Mouse (Mus musculus): Measurements from ENCODE around the gene Gfm2. TPM values are rescaled to one million over a fixed set of nuclear protein-coding genes. Genes with fewer than 3 reads are reported as not detected.
"Not testable (repeated sequence)": the region's sequence is repeated elsewhere in the genome, so short reads cannot be mapped to it uniquely, and the experiment has no call there.

Gene Gfm2
- total RNA-seq, 1 experiment: 70.6 TPM

DNA sequence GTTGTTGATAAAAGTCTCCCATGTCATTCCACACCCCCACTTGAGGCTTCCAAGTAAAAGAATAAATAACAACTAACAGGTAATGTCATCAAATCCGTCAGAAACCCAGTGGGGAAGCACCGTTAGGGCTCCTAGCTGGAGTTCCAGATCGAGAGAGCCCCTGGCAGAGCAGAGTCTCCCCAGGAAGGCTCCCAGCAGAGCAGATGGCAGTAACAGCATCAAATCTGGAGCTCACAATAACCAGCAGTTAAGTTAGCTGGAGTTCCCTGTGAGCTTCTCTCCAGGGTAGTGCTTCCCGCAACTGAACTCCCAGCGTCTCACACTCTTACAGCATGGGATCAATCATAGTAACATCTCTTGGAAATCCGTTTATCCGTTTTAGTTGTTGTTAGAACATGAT is 32.7 kb upstream of the Gfm2 start:
- Histone ChIP-seq H3K9ac (ENCODE audit: insufficient read depth, low read depth, low read length, poor library complexity, severe bottlenecking) (peak overlapping the region; percentile 31), H3K4me1 (ENCODE audit: control insufficient read depth in 2 of 2, insufficient read depth in 2 of 2, low read length in 2 of 2, poor library complexity in 1 of 2) (peaks cover 0 to 3% of the 10 kb centered on the region in 2 experiments; a peak in 1 of 4 replicates), H3K9me3 (ENCODE audit: control insufficient read depth, insufficient read depth, low read depth, low read length) (no peaks in the 10 kb centered on the region), H3K4me3 (ENCODE audit: insufficient read depth in 1 of 2, low read depth in 1 of 2, low read length in 2 of 2, poor library complexity in 1 of 2, severe bottlenecking in 1 of 2) (no peak overlapping the region; a peak in 1 of 4 replicates), H3K27ac (ENCODE audit: insufficient read depth, low read depth, low read length, poor library complexity, severe bottlenecking) (0 out of 2 replicates have a peak overlapping the region, but pooled peaks have one; percentile 36), H3K36me3 (ENCODE audit: control insufficient read depth, insufficient read depth, low read length, poor library complexity, severe bottlenecking) (peaks cover 30% of the 10 kb centered on the region)
- no peak for TF ChIP-seq CHD2 (IDR thresholded peaks at IDR 0.05; ENCODE audit: low read depth, low read length)
- no peak for TF ChIP-seq ZC3H11A (IDR thresholded peaks at IDR 0.05; ENCODE audit: borderline replicate concordance, low read depth, low read length)
- TF ChIP-seq HCFC1 (IDR thresholded peaks at IDR 0.05; ENCODE audit: borderline replicate concordance, insufficient read depth, low read length): no peak
- TF ChIP-seq MAFK (IDR thresholded peaks at IDR 0.05; ENCODE audit: insufficient read depth, low read depth, low read length): no peak
- TF ChIP-seq ZNF384 (IDR thresholded peaks at IDR 0.05; ENCODE audit: low read depth, low read length): no peak
- no peak for DNase-seq (ENCODE audit: low read depth, low spot score)
- in situ Hi-C loops (cut with MboI; ENCODE audit: low sequenced_read_pairs in 2 of 2, unreplicated experiment in 2 of 2): no loop called here

DNA sequence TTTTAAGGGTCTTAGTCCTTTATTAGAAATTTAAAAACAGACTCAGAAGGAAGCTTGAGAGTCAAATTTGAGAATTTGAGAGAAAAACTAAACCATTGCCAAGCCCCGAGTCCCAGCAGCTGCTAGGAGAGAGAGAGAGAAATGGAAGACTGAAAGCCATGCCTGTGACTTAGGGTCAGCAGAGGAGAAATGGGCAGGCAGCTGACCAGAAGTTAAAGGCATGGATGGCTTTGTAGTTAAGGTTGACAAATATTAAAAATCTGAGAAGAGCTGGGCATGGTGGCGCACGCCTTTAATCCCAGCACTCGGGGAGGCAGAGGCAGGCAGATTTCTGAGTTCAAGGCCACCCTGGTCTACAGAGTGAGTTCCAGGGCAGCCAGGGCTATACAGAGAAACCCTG is 30.0 kb upstream of the Gfm2 start:
- H3K4me1 ChIP-seq (ENCODE audit: control insufficient read depth in 2 of 2, insufficient read depth in 2 of 2, low read length in 2 of 2, poor library complexity in 1 of 2); DNase-seq (ENCODE audit: low read depth, low spot score); H3K27ac ChIP-seq (ENCODE audit: insufficient read depth, low read depth, low read length, poor library complexity, severe bottlenecking); in situ Hi-C loops (cut with MboI; ENCODE audit: low sequenced_read_pairs in 2 of 2, unreplicated experiment in 2 of 2); H3K4me3 ChIP-seq (ENCODE audit: insufficient read depth in 1 of 2, low read depth in 1 of 2, low read length in 2 of 2, poor library complexity in 1 of 2, severe bottlenecking in 1 of 2); H3K9ac ChIP-seq (ENCODE audit: insufficient read depth, low read depth, low read length, poor library complexity, severe bottlenecking); H3K9me3 ChIP-seq (ENCODE audit: control insufficient read depth, insufficient read depth, low read depth, low read length): not testable (repeated sequence)
- H3K36me3 ChIP-seq (ENCODE audit: control insufficient read depth, insufficient read depth, low read length, poor library complexity, severe bottlenecking): peaks cover 34% of the 10 kb centered on the region

DNA sequence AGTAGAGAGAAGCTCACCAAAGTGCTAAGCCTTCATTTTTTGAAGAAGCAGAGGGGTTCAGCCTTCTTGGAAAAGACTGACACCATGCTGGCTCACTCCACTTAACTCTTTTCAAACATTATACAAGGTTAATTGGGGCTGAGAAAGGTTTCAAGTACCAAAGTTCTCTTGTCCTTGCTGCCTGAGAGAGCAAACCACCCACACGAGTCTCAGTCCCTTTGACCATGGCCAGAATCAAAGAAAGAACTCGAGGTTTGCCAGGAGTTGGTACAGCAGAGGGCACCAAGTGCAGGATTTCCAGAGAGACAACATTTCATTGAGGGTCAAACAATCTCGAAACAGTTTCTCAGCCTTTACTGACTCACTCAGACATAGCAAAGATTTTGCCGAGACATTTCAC is 28.7 kb upstream of the Gfm2 start:
- no peak for DNase-seq (ENCODE audit: low read depth, low spot score)
- TF ChIP-seq MAFK (IDR thresholded peaks at IDR 0.05; ENCODE audit: insufficient read depth, low read depth, low read length) (no peak), HCFC1 (IDR thresholded peaks at IDR 0.05; ENCODE audit: borderline replicate concordance, insufficient read depth, low read length) (no peak), ZC3H11A (IDR thresholded peaks at IDR 0.05; ENCODE audit: borderline replicate concordance, low read depth, low read length) (no peak), CHD2 (IDR thresholded peaks at IDR 0.05; ENCODE audit: low read depth, low read length) (no peak), ZNF384 (IDR thresholded peaks at IDR 0.05; ENCODE audit: low read depth, low read length) (no peak)
- Histone ChIP-seq H3K9ac (ENCODE audit: insufficient read depth, low read depth, low read length, poor library complexity, severe bottlenecking) (no peak overlapping the region), H3K36me3 (ENCODE audit: control insufficient read depth, insufficient read depth, low read length, poor library complexity, severe bottlenecking) (peaks cover 42% of the 10 kb centered on the region), H3K27ac (ENCODE audit: insufficient read depth, low read depth, low read length, poor library complexity, severe bottlenecking) (no peak overlapping the region), H3K4me3 (ENCODE audit: insufficient read depth in 1 of 2, low read depth in 1 of 2, low read length in 2 of 2, poor library complexity in 1 of 2, severe bottlenecking in 1 of 2) (no peak overlapping the region), H3K9me3 (ENCODE audit: control insufficient read depth, insufficient read depth, low read depth, low read length) (no peaks in the 10 kb centered on the region), H3K4me1 (ENCODE audit: control insufficient read depth in 2 of 2, insufficient read depth in 2 of 2, low read length in 2 of 2, poor library complexity in 1 of 2) (peaks cover 0 to 3% of the 10 kb centered on the region in 2 experiments; a peak in 1 of 4 replicates)
- in situ Hi-C loops (cut with MboI; ENCODE audit: low sequenced_read_pairs in 2 of 2, unreplicated experiment in 2 of 2): no loop called here

- in situ Hi-C loops (cut with MboI; ENCODE audit: low sequenced_read_pairs in 2 of 2, unreplicated experiment in 2 of 2): no loop called here
- TF ChIP-seq ZC3H11A (IDR thresholded peaks at IDR 0.05; ENCODE audit: borderline replicate concordance, low read depth, low read length) (no peak), CHD2 (IDR thresholded peaks at IDR 0.05; ENCODE audit: low read depth, low read length) (no peak), MAFK (IDR thresholded peaks at IDR 0.05; ENCODE audit: insufficient read depth, low read depth, low read length) (no peak), HCFC1 (IDR thresholded peaks at IDR 0.05; ENCODE audit: borderline replicate concordance, insufficient read depth, low read length) (no peak), ZNF384 (IDR thresholded peaks at IDR 0.05; ENCODE audit: low read depth, low read length) (no peak)
Observed at GRCm38 (mm10) chr13:97121341-97121740, 16.4 kb upstream of the Gfm2 start.

DNA sequence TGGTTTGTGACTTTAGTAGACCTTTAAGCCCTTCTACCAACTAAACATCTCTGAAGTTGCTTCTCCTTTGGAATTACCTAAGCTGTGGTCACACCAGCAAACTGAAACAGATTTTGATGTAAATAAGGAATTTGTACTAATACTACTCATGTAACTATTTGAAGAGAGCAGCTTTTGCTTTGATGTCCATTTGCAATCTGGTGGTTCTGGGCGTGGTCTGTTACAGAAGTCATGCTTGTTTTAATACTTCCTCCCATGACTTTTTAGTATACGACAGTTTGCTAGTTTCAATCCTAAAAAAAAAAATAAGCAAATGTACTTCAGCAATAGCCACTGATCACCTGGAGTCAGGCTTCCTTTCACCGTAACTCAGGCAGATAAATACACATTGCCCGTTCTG is 8.1 kb upstream of the Gfm2 start:
- H3K9me3 ChIP-seq (ENCODE audit: control insufficient read depth, insufficient read depth, low read depth, low read length); H3K27ac ChIP-seq (ENCODE audit: insufficient read depth, low read depth, low read length, poor library complexity, severe bottlenecking); in situ Hi-C loops (cut with MboI; ENCODE audit: low sequenced_read_pairs in 2 of 2, unreplicated experiment in 2 of 2); H3K4me3 ChIP-seq (ENCODE audit: insufficient read depth in 1 of 2, low read depth in 1 of 2, low read length in 2 of 2, poor library complexity in 1 of 2, severe bottlenecking in 1 of 2); H3K4me1 ChIP-seq (ENCODE audit: control insufficient read depth in 2 of 2, insufficient read depth in 2 of 2, low read length in 2 of 2, poor library complexity in 1 of 2); DNase-seq (ENCODE audit: low read depth, low spot score); H3K9ac ChIP-seq (ENCODE audit: insufficient read depth, low read depth, low read length, poor library complexity, severe bottlenecking): not testable (repeated sequence)
- H3K36me3 ChIP-seq (ENCODE audit: control insufficient read depth, insufficient read depth, low read length, poor library complexity, severe bottlenecking): peaks cover 23% of the 10 kb centered on the region

More at GRCm38 (mm10) chr13:97121341-97121740, 16.4 kb upstream of the Gfm2 start:
- no peak overlapping the region for H3K27ac ChIP-seq (ENCODE audit: insufficient read depth, low read depth, low read length, poor library complexity, severe bottlenecking)
- H3K36me3 ChIP-seq (ENCODE audit: control insufficient read depth, insufficient read depth, low read length, poor library complexity, severe bottlenecking): peaks cover 56% of the 10 kb centered on the region
- no peak overlapping the region for H3K4me3 ChIP-seq (ENCODE audit: insufficient read depth in 1 of 2, low read depth in 1 of 2, low read length in 2 of 2, poor library complexity in 1 of 2, severe bottlenecking in 1 of 2)
- no peaks in the 10 kb centered on the region for H3K9me3 ChIP-seq (ENCODE audit: control insufficient read depth, insufficient read depth, low read depth, low read length)
- no peaks in the 10 kb centered on the region for H3K4me1 ChIP-seq (ENCODE audit: control insufficient read depth in 2 of 2, insufficient read depth in 2 of 2, low read length in 2 of 2, poor library complexity in 1 of 2)
- no peak for DNase-seq (ENCODE audit: low read depth, low spot score)
- no peak overlapping the region for H3K9ac ChIP-seq (ENCODE audit: insufficient read depth, low read depth, low read length, poor library complexity, severe bottlenecking)

DNA sequence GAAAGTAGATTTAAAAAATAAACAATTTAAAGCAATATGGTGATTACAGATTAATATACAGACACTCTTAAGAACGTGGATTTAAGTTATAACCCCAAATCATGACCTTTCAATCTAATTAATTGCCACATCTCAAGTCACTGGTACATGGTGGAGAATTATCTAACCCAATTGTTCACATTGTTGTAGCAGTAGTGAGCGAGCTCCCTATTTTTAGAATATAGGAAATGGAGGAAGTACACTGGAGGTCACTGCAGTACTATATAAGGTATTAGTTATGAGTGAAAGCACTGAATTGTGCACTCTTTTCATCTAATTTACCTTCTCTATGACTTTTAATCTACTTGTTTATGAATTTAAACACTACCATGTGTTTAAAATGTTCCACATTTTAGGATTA is 7.3 kb upstream of the Gfm2 start:
- H3K4me3 ChIP-seq (ENCODE audit: insufficient read depth in 1 of 2, low read depth in 1 of 2, low read length in 2 of 2, poor library complexity in 1 of 2, severe bottlenecking in 1 of 2); H3K4me1 ChIP-seq (ENCODE audit: control insufficient read depth in 2 of 2, insufficient read depth in 2 of 2, low read length in 2 of 2, poor library complexity in 1 of 2); H3K9ac ChIP-seq (ENCODE audit: insufficient read depth, low read depth, low read length, poor library complexity, severe bottlenecking); DNase-seq (ENCODE audit: low read depth, low spot score); in situ Hi-C loops (cut with MboI; ENCODE audit: low sequenced_read_pairs in 2 of 2, unreplicated experiment in 2 of 2); H3K9me3 ChIP-seq (ENCODE audit: control insufficient read depth, insufficient read depth, low read depth, low read length); H3K27ac ChIP-seq (ENCODE audit: insufficient read depth, low read depth, low read length, poor library complexity, severe bottlenecking): not testable (repeated sequence)
- H3K36me3 ChIP-seq (ENCODE audit: control insufficient read depth, insufficient read depth, low read length, poor library complexity, severe bottlenecking): peaks cover 21% of the 10 kb centered on the region

DNA sequence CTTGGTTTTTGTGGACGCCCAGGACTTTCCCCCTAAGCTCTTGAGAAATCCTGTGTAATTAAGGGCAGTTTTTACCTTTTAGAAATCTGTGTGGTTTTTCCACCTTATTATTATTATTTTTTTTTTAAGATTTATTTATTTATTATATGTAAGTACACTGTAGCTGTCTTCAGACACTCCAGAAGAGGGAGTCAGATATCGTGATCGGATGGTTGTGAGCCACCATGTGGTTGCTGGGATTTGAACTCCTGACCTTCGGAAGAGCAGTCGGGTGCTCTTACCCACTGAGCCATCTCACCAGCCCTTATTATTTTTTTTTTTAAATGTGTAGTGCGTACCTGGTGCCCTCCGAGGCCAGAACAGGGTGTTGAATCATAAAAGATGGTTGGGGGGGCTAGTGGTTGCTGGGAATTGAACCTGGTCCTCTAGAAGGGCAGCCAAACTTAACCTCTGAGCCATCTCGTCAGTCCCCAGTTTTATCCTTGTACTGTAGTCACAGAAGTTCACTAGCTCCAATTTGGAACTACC is 731 bp downstream of the Gfm2 start:
- Histone ChIP-seq H3K9ac (ENCODE audit: insufficient read depth, low read depth, low read length, poor library complexity, severe bottlenecking) (peak overlapping the region; percentile 98), H3K4me3 (ENCODE audit: insufficient read depth in 1 of 2, low read depth in 1 of 2, low read length in 2 of 2, poor library complexity in 1 of 2, severe bottlenecking in 1 of 2) (peak overlapping the region; percentile 98 to 100)
- H3K9me3 ChIP-seq (ENCODE audit: control insufficient read depth, insufficient read depth, low read depth, low read length); H3K27ac ChIP-seq (ENCODE audit: insufficient read depth, low read depth, low read length, poor library complexity, severe bottlenecking); H3K4me1 ChIP-seq (ENCODE audit: control insufficient read depth in 2 of 2, insufficient read depth in 2 of 2, low read length in 2 of 2, poor library complexity in 1 of 2); in situ Hi-C loops (cut with MboI; ENCODE audit: low sequenced_read_pairs in 2 of 2, unreplicated experiment in 2 of 2); H3K36me3 ChIP-seq (ENCODE audit: control insufficient read depth, insufficient read depth, low read length, poor library complexity, severe bottlenecking); DNase-seq (ENCODE audit: low read depth, low spot score): not testable (repeated sequence)
